Comparison of ENCODE assay signal across 17 mouse cellular contexts in genomic region chr9:36881615-36882014, GRCm38 (mm10). TPM values are rescaled to one million over a fixed set of nuclear protein-coding genes. Genes with fewer than 3 reads are reported as not detected.
A peak's percentile ranks its signal among the peaks of the same experiment; 100 is the strongest.
DNase-seq lines count a peak whose midpoint lies in the region; ATAC-seq and TF ChIP-seq lines count a peak whose summit lies in the region.
"Had no signal": no experiment of that assay in that cellular context is flagged by ENCODE, and none has a peak within 500 bp of the region (broad histone marks: within the 10 kb centered on the region; RNA-seq: fewer than 3 reads in every experiment).

No protein-coding gene starts in this region.

- H3K4me1 ChIP-seq in cerebellum, adult 2 months (ENCODE audit: control insufficient read depth, insufficient read depth, low read length) = peaks cover 22% of the 10 kb centered on the region
- H3K4me1 ChIP-seq in forebrain, embryonic 14.5 days (ENCODE audit: control insufficient read depth, insufficient read depth, low read length) = peaks cover 15% of the 10 kb centered on the region
- H3K4me1 ChIP-seq in hindbrain, embryonic 16.5 days (ENCODE audit: control insufficient read depth, insufficient read depth, low read depth, low read length) = peaks cover 11% of the 10 kb centered on the region
- H3K4me1 ChIP-seq in neural tube, embryonic 12.5 days = peaks cover 14% of the 10 kb centered on the region

- no peaks in the 10 kb centered on the region for H3K9me3 ChIP-seq in forebrain, embryonic 14.5 days (replicated peaks; ENCODE audit: control insufficient read depth, low read length)
- no peaks in the 10 kb centered on the region for H3K9me3 ChIP-seq in hindbrain, embryonic 16.5 days (ENCODE audit: control insufficient read depth, low read length)
- no peaks in the 10 kb centered on the region for H3K9me3 ChIP-seq in neural tube, embryonic 12.5 days

- WGBS in cerebellum, adult 2 months = 44% methylated on average over 5 of the region's 5 CpGs
- WGBS in forebrain, embryonic 14.5 days = 41% methylated on average over 5 of the region's 5 CpGs
- WGBS in hindbrain, embryonic 16.5 days = 36% methylated on average over 5 of the region's 5 CpGs
- 66% methylated on average over 5 of the region's 5 CpGs for WGBS in neural tube, embryonic 12.5 days

- peak overlapping the region; percentile 4; the same call in 1 of the 2 replicates for H3K4me2 ChIP-seq in forebrain, embryonic 14.5 days (ENCODE audit: low read length)
- no peak overlapping the region for H3K4me2 ChIP-seq in hindbrain, embryonic 16.5 days (ENCODE audit: low read length)
- 0 out of 2 replicates have a peak overlapping the region, but pooled peaks have one; percentile 12 for H3K4me2 ChIP-seq in neural tube, embryonic 12.5 days (replicated peaks)

- H3K27ac ChIP-seq in cerebellum, adult 2 months (ENCODE audit: insufficient read depth, low read length) = peak overlapping the region; percentile 67; the same call in 1 of the 2 replicates
- peak overlapping the region; percentile 74 for H3K27ac ChIP-seq in forebrain, embryonic 14.5 days (ENCODE audit: low read depth, low read length)
- peak overlapping the region; percentile 63 for H3K27ac ChIP-seq in hindbrain, embryonic 16.5 days (ENCODE audit: low read depth, low read length)
- H3K27ac ChIP-seq in neural tube, embryonic 12.5 days = 0 out of 2 replicates have a peak overlapping the region, but pooled peaks have one; percentile 22
- H3K27ac ChIP-seq: heart, adult 2 months; macrophage had no signal

- H3K36me3 ChIP-seq in forebrain, embryonic 14.5 days (ENCODE audit: control insufficient read depth, insufficient read depth, low read length) = peaks cover 42% of the 10 kb centered on the region
- peaks cover 18% of the 10 kb centered on the region for H3K36me3 ChIP-seq in hindbrain, embryonic 16.5 days (ENCODE audit: control insufficient read depth, insufficient read depth, low read length)
- H3K36me3 ChIP-seq in neural tube, embryonic 12.5 days = peaks cover 35% of the 10 kb centered on the region

- no peak for TF ChIP-seq CTCF in cerebellum, adult 2 months (IDR thresholded peaks at IDR 0.05; ENCODE audit: borderline replicate concordance, insufficient read depth, low read depth, low read length)

- H3K9ac ChIP-seq in forebrain, embryonic 14.5 days (ENCODE audit: low read length) = no peak overlapping the region
- no peak overlapping the region for H3K9ac ChIP-seq in hindbrain, embryonic 16.5 days (ENCODE audit: low read depth, low read length)
- H3K9ac ChIP-seq in neural tube, embryonic 12.5 days = no peak overlapping the region
- H3K9ac ChIP-seq: liver, postnatal 0 days had no signal

- no peaks in the 10 kb centered on the region for H3K27me3 ChIP-seq in cerebellum, adult 2 months (ENCODE audit: control insufficient read depth, insufficient read depth, low read length)
- H3K27me3 ChIP-seq in forebrain, embryonic 14.5 days (replicated peaks; ENCODE audit: control insufficient read depth, insufficient read depth, low read length) = no peaks in the 10 kb centered on the region
- H3K27me3 ChIP-seq in hindbrain, embryonic 16.5 days (replicated peaks; ENCODE audit: control insufficient read depth, insufficient read depth, low read length) = no peaks in the 10 kb centered on the region
- no peaks in the 10 kb centered on the region for H3K27me3 ChIP-seq in neural tube, embryonic 12.5 days (replicated peaks)

- no peak for TF ChIP-seq POLR2A in cerebellum, adult 2 months (IDR thresholded peaks at IDR 0.05; ENCODE audit: borderline replicate concordance, insufficient read depth, low read length)

- DNase-seq in cerebellum, adult 2 months = no peak
- DNase-seq in cerebellum, postnatal 10 days = no peak
- DNase-seq in forebrain, embryonic 14.5 days (ENCODE audit: low spot score) = peak; percentile 55
- DNase-seq in thymus, adult 18-20 months = no peak
- no peak for DNase-seq in lung, postnatal 10 days
- DNase-seq in frontal cortex, postnatal 14 days (ENCODE audit: low spot score in 2 of 2) = no peak
- DNase-seq: cerebellum, adult 9-10 months; heart, adult 2 months; heart, postnatal 10 days; kidney, postnatal 14 days; liver, postnatal 0 days; thymus, postnatal 36 days had no signal

- no peak overlapping the region for H3K4me3 ChIP-seq in cerebellum, adult 2 months (replicated peaks; ENCODE audit: insufficient read depth, low read depth, low read length)
- no peak overlapping the region for H3K4me3 ChIP-seq in forebrain, embryonic 14.5 days (ENCODE audit: low read depth, low read length)
- H3K4me3 ChIP-seq in hindbrain, embryonic 16.5 days (ENCODE audit: low read length) = no peak overlapping the region
- H3K4me3 ChIP-seq in neural tube, embryonic 12.5 days = no peak overlapping the region
- H3K4me3 ChIP-seq: heart, adult 2 months had no signal

- ATAC-seq in forebrain, embryonic 14.5 days = peak; percentile 32
- ATAC-seq in hindbrain, embryonic 16.5 days = peak; percentile 41
- ATAC-seq in neural tube, embryonic 12.5 days (ENCODE audit: low FRiP score, low read depth) = peak; percentile 10; the same call in 1 of the 2 replicates
- ATAC-seq: activated CD4-positive, CD25-positive, alpha-beta regulatory T cell, adult 4 months; intestine, embryonic 16.5 days; liver, postnatal 0 days had no signal

RNA-seq across cellular contexts. Expression of gene Fez1, which starts 60.0 kb away (rescaled TPM):
- polyA plus RNA-seq in cerebellum, adult 2 months (2012; rRNA removed) = 451 and 465 TPM in 2 replicates
- polyA plus RNA-seq in forebrain, embryonic 14.5 days (2014; fragmentation: Nextera tagmentation; extraction: Ambion mirVana) = 620 and 684 TPM in 2 replicates
- polyA plus RNA-seq in hindbrain, embryonic 16.5 days (2015; fragmentation: Nextera tagmentation; extraction: Ambion mirVana) = 552 and 573 TPM in 2 replicates
- polyA plus RNA-seq in neural tube, embryonic 12.5 days (2016; fragmentation: Nextera tagmentation; extraction: Ambion mirVana) = 428 and 435 TPM in 2 replicates
- polyA plus RNA-seq: activated CD4-positive, CD25-positive, alpha-beta regulatory T cell, adult 4 months; macrophage had no signal

Comparison
In these comparisons a context has a peak if more than half of its experiments do, and no peak if none do; other contexts are left out.
1. H3K27ac ChIP-seq: peak in every context shown above with its lines; median percentile 74 in forebrain, embryonic 14.5 days; 67 in cerebellum, adult 2 months; 63 in hindbrain, embryonic 16.5 days; 22 in neural tube, embryonic 12.5 days.